Mouse (Mus musculus): ENCODE results near the gene Tnfsf14.

The Tnfsf14 gene

GRCm38 (mm10) chr17:57170616-57171260, 23.2 kb downstream of the Tnfsf14 start:
- TF ChIP-seq POU5F1 (IDR thresholded peaks at IDR 0.05; ENCODE audit: borderline replicate concordance, low read length) = no peak
- TF ChIP-seq NANOG (IDR thresholded peaks at IDR 0.05; ENCODE audit: borderline replicate concordance, low read length) = peak; percentile 30; the same call in 1 of the 2 replicates
- H3K4me3 ChIP-seq (replicated peaks; ENCODE audit: low read length) = no peak overlapping the region
- H3K4me1 ChIP-seq (replicated peaks; ENCODE audit: low read depth, low read length) = peaks cover 28% of the 10 kb centered on the region
- peaks cover 16% of the 10 kb centered on the region for H3K27me3 ChIP-seq (ENCODE audit: insufficient read depth, low read length)
- H3K36me3 ChIP-seq (ENCODE audit: insufficient read depth, low read length) = no peaks in the 10 kb centered on the region
- peaks cover 3% of the 10 kb centered on the region; the same call in 1 of the 2 replicates for H3K9me3 ChIP-seq (ENCODE audit: low read length)

GRCm38 (mm10) chr17:57166800-57167791, 26.9 kb downstream of the Tnfsf14 start:
- no peak overlapping the region for H3K4me3 ChIP-seq (replicated peaks; ENCODE audit: low read length)
- TF ChIP-seq NANOG (IDR thresholded peaks at IDR 0.05; ENCODE audit: borderline replicate concordance, low read length) (no peak), CTCF (conservative IDR thresholded peaks at IDR 0.05; ENCODE audit: low read length) (peak; percentile 68)
- H3K27me3 ChIP-seq (ENCODE audit: insufficient read depth, low read length) = peaks cover 9% of the 10 kb centered on the region; the same call in 1 of the 2 replicates
- peaks cover 36% of the 10 kb centered on the region for H3K4me1 ChIP-seq (replicated peaks; ENCODE audit: low read depth, low read length)
- peaks cover 3% of the 10 kb centered on the region; the same call in 1 of the 2 replicates for H3K9me3 ChIP-seq (ENCODE audit: low read length)
- H3K36me3 ChIP-seq (ENCODE audit: insufficient read depth, low read length) = no peaks in the 10 kb centered on the region

GRCm38 (mm10) chr17:57153787-57154186, 40.2 kb downstream of the Tnfsf14 start:
- TF ChIP-seq NANOG (IDR thresholded peaks at IDR 0.05; ENCODE audit: borderline replicate concordance, low read length) (no peak), POU5F1 (IDR thresholded peaks at IDR 0.05; ENCODE audit: borderline replicate concordance, low read length) (no peak), CTCF (conservative IDR thresholded peaks at IDR 0.05; ENCODE audit: low read length) (no peak)
- H3K9me3 ChIP-seq (ENCODE audit: low read length) = peaks cover 17% of the 10 kb centered on the region
- no peak overlapping the region for H3K4me3 ChIP-seq (replicated peaks; ENCODE audit: low read length)
- H3K36me3 ChIP-seq (ENCODE audit: insufficient read depth, low read length) = no peaks in the 10 kb centered on the region
- peaks cover 10% of the 10 kb centered on the region for H3K4me1 ChIP-seq (replicated peaks; ENCODE audit: low read depth, low read length)
- peaks cover 52% of the 10 kb centered on the region for H3K27me3 ChIP-seq (ENCODE audit: insufficient read depth, low read length)

GRCm38 (mm10) chr17:57153006-57153405, 41.0 kb downstream of the Tnfsf14 start:
- Histone ChIP-seq H3K27me3 (ENCODE audit: insufficient read depth, low read length) (peaks cover 58% of the 10 kb centered on the region), H3K4me3 (replicated peaks; ENCODE audit: low read length) (no peak overlapping the region), H3K36me3 (ENCODE audit: insufficient read depth, low read length) (no peaks in the 10 kb centered on the region), H3K9me3 (ENCODE audit: low read length) (peaks cover 17% of the 10 kb centered on the region), H3K4me1 (replicated peaks; ENCODE audit: low read depth, low read length) (peaks cover 17% of the 10 kb centered on the region)
- TF ChIP-seq NANOG (IDR thresholded peaks at IDR 0.05; ENCODE audit: borderline replicate concordance, low read length) (no peak), POU5F1 (IDR thresholded peaks at IDR 0.05; ENCODE audit: borderline replicate concordance, low read length) (no peak), CTCF (conservative IDR thresholded peaks at IDR 0.05; ENCODE audit: low read length) (no peak)

GRCm38 (mm10) chr17:57148994-57149803, 44.8 kb downstream of the Tnfsf14 start, which contains the start of gene Cd70:
Cd70 (minus strand) TSS chr17:57149777.
- peaks cover 17% of the 10 kb centered on the region for H3K9me3 ChIP-seq (ENCODE audit: low read length)
- H3K4me3 ChIP-seq (replicated peaks; ENCODE audit: low read length) = peak within 1 kb of the TSS; percentile 68
- no peaks in the 10 kb centered on the region for H3K36me3 ChIP-seq (ENCODE audit: insufficient read depth, low read length)
- peaks cover 71% of the 10 kb centered on the region for H3K27me3 ChIP-seq (ENCODE audit: insufficient read depth, low read length)
- TF ChIP-seq POU5F1 (IDR thresholded peaks at IDR 0.05; ENCODE audit: borderline replicate concordance, low read length) (no peak), NANOG (IDR thresholded peaks at IDR 0.05; ENCODE audit: borderline replicate concordance, low read length) (no peak)
- peaks cover 21% of the 10 kb centered on the region for H3K4me1 ChIP-seq (replicated peaks; ENCODE audit: low read depth, low read length)

GRCm38 (mm10) chr17:57148343-57148742, 45.6 kb downstream of the Tnfsf14 start:
- TF ChIP-seq NANOG (IDR thresholded peaks at IDR 0.05; ENCODE audit: borderline replicate concordance, low read length) (no peak), POU5F1 (IDR thresholded peaks at IDR 0.05; ENCODE audit: borderline replicate concordance, low read length) (no peak), CTCF (conservative IDR thresholded peaks at IDR 0.05; ENCODE audit: low read length) (no peak)
- Histone ChIP-seq H3K4me3 (replicated peaks; ENCODE audit: low read length) (no peak overlapping the region), H3K4me1 (replicated peaks; ENCODE audit: low read depth, low read length) (peaks cover 21% of the 10 kb centered on the region), H3K27me3 (ENCODE audit: insufficient read depth, low read length) (peaks cover 66% of the 10 kb centered on the region), H3K36me3 (ENCODE audit: insufficient read depth, low read length) (no peaks in the 10 kb centered on the region), H3K9me3 (ENCODE audit: low read length) (peaks cover 17% of the 10 kb centered on the region)

GRCm38 (mm10) chr17:57145115-57145514, 48.9 kb downstream of the Tnfsf14 start:
- Histone ChIP-seq H3K4me1 (replicated peaks; ENCODE audit: low read depth, low read length) (peaks cover 21% of the 10 kb centered on the region), H3K4me3 (replicated peaks; ENCODE audit: low read length) (no peak overlapping the region), H3K36me3 (ENCODE audit: insufficient read depth, low read length) (no peaks in the 10 kb centered on the region), H3K27me3 (ENCODE audit: insufficient read depth, low read length) (peaks cover 64% of the 10 kb centered on the region), H3K9me3 (ENCODE audit: low read length) (no peaks in the 10 kb centered on the region)
- TF ChIP-seq NANOG (IDR thresholded peaks at IDR 0.05; ENCODE audit: borderline replicate concordance, low read length) (no peak), POU5F1 (IDR thresholded peaks at IDR 0.05; ENCODE audit: borderline replicate concordance, low read length) (no peak), CTCF (conservative IDR thresholded peaks at IDR 0.05; ENCODE audit: low read length) (no peak)

- H3K4me3 ChIP-seq (replicated peaks; ENCODE audit: low read length) = no peak overlapping the region
- H3K27me3 ChIP-seq (ENCODE audit: insufficient read depth, low read length) = peaks cover 60% of the 10 kb centered on the region
- H3K4me1 ChIP-seq (replicated peaks; ENCODE audit: low read depth, low read length) = peaks cover 10% of the 10 kb centered on the region
- no peaks in the 10 kb centered on the region for H3K9me3 ChIP-seq (ENCODE audit: low read length)
- TF ChIP-seq CTCF (conservative IDR thresholded peaks at IDR 0.05; ENCODE audit: low read length) = no peak
- no peak for TF ChIP-seq NANOG (IDR thresholded peaks at IDR 0.05; ENCODE audit: borderline replicate concordance, low read length)
- no peak for TF ChIP-seq POU5F1 (IDR thresholded peaks at IDR 0.05; ENCODE audit: borderline replicate concordance, low read length)
- no peaks in the 10 kb centered on the region for H3K36me3 ChIP-seq (ENCODE audit: insufficient read depth, low read length)
These were observed 50.3 kb downstream of the Tnfsf14 start for GRCm38 (mm10) chr17:57143704-57144103.
